Mouse (Mus musculus): ENCODE measurements at regions not wholly inside any gene's neighbourhood (a gene's known extent, or its start where the extent isn't known, plus 50 kb on each side); places are given as distances from the start of the nearest gene placed in this dataset.

DNA sequence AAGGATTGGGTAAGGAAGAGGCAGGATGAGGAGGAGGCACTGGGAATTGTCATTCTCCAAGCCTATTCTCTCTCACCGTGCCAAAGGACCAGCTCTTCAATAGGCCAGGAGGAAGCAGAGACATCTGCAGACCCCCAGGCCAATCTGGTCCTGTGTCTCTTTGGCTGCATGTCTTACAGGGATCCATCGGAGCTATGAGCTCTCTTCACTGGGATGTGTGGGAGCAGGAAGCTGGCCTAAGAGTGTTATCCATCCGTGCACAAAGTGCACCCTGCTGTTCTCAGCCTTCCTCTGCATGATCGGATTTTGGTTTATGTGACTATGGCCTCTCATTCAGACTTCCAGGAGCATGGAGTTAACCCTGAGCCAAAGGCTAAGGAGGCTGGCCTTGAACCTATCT is 98.2 kb upstream of the Afdn start:
- TF ChIP-seq EP300 (IDR thresholded peaks at IDR 0.05; ENCODE audit: insufficient read depth, low read depth, low read length) (no peak), POLR2A (IDR thresholded peaks at IDR 0.05; ENCODE audit: insufficient read depth, low read depth, low read length) (no peak), CTCF (IDR thresholded peaks at IDR 0.05) (no peak)
